Mouse (Mus musculus) MEL (cell line): ENCODE data around the gene Vps52. TPM values are rescaled to one million over a fixed set of nuclear protein-coding genes. Genes with fewer than 3 reads are reported as not detected.

Source experiments
- DNase-seq: peaks from one replicate; pipeline ENCODE4 v3.0.0; 2011; ENCODE audit warnings: low read depth, low spot score
- H3K27ac ChIP-seq: 2 replicates; pipeline ENCODE4 v1.5.1; 2012; ENCODE audit warnings: low read depth, mild to moderate bottlenecking, control low read depth, low read length, moderate library complexity; ENCODE audit not compliant: control insufficient read depth
- H3K27me3 ChIP-seq, 2 experiments: fragments of 150-350 bp in 1 of 2; sonication (generic) in 1 of 2; 2 replicates each; pipeline ENCODE4 v1.6.1; 2012; ENCODE audit warnings: low read length in 2 of 2, mild to moderate bottlenecking in 2 of 2, improper control_type of control experiment in 1 of 2, moderate library complexity in 1 of 2; ENCODE audit not compliant: insufficient read depth in 2 of 2, control insufficient read depth in 1 of 2
- H3K36me3 ChIP-seq, 2 experiments: 2 replicates each; pipeline ENCODE4 v1.6.1; 2012 to 2014; ENCODE audit warnings: low read length in 2 of 2, improper control_type of control experiment in 1 of 2, inconsistent platforms in 1 of 2, mild to moderate bottlenecking in 1 of 2; ENCODE audit not compliant: insufficient read depth in 2 of 2, control insufficient read depth in 1 of 2
- H3K4me1 ChIP-seq, 2 experiments: fragments of 150-350 bp in 1 of 2; sonication (generic) in 1 of 2; 2 replicates each; pipeline ENCODE4 v1.6.1; 2012; ENCODE audit warnings: low read length in 2 of 2, improper control_type of control experiment in 1 of 2, mild to moderate bottlenecking in 1 of 2; ENCODE audit not compliant: insufficient read depth in 2 of 2, control insufficient read depth in 1 of 2
- H3K4me3 ChIP-seq, 2 experiments: fragments of 150-350 bp in 1 of 2; sonication (generic) in 1 of 2; 2 replicates each; pipeline ENCODE4 v1.5.1; 2012; ENCODE audit warnings: low read depth in 2 of 2, low read length in 2 of 2, mild to moderate bottlenecking in 2 of 2, moderate library complexity in 2 of 2, control low read depth in 1 of 2, improper control_type of control experiment in 1 of 2; ENCODE audit not compliant: control insufficient read depth in 1 of 2, insufficient read depth in 1 of 2
- H3K79me2 ChIP-seq: 2 replicates; pipeline ENCODE4 v1.6.1; 2012; ENCODE audit warnings: mild to moderate bottlenecking, low read length, moderate library complexity; ENCODE audit not compliant: control insufficient read depth, poor library complexity, insufficient read depth
- H3K9ac ChIP-seq: 2 replicates; pipeline ENCODE4 v1.6.1; 2012; ENCODE audit warnings: low read depth, mild to moderate bottlenecking, control low read depth, low read length, moderate library complexity; ENCODE audit not compliant: control insufficient read depth, poor library complexity, severe bottlenecking
- H3K9me3 ChIP-seq: fragments of 150-350 bp; sonication (generic); replicated peaks from 2 replicates; pipeline ENCODE4 v1.6.1; 2012; ENCODE audit warnings: mild to moderate bottlenecking, low read length, improper control_type of control experiment, moderate library complexity; ENCODE audit not compliant: insufficient read depth
- CTCF ChIP-seq, 3 experiments: IDR thresholded peaks in 2 of 3; conservative IDR thresholded peaks in 1 of 3; 2 replicates each; pipeline ENCODE4 v1.5.1; 2011 to 2012; ENCODE audit warnings: low read length in 3 of 3, low read depth in 2 of 3, mild to moderate bottlenecking in 2 of 3, improper control_type of control experiment in 1 of 3, inconsistent platforms in 1 of 3, mixed read lengths in 1 of 3, moderate library complexity in 1 of 3; ENCODE audit not compliant: control insufficient read depth in 1 of 3, insufficient read depth in 1 of 3, poor library complexity in 1 of 3, severe bottlenecking in 1 of 3
- E2F4 ChIP-seq: IDR thresholded peaks from 2 replicates; pipeline ENCODE4 v1.6.1; 2011; ENCODE audit warnings: low read depth, low read length, improper control_type of control experiment, borderline replicate concordance
- ELF1 ChIP-seq: IDR thresholded peaks from 2 replicates; pipeline ENCODE4 v1.6.1; 2014; ENCODE audit warnings: low read depth, mild to moderate bottlenecking, inconsistent platforms, low read length, improper control_type of control experiment, moderate library complexity
- EP300 ChIP-seq, 2 experiments: IDR thresholded peaks; 2 replicates each; pipeline ENCODE4 v1.6.1; 2011; ENCODE audit warnings: improper control_type of control experiment in 2 of 2, low read length in 2 of 2, low read depth in 1 of 2, mild to moderate bottlenecking in 1 of 2
- ETS1 ChIP-seq: IDR thresholded peaks from 2 replicates; pipeline ENCODE4 v1.6.1; 2012; ENCODE audit warnings: low read depth, mild to moderate bottlenecking, inconsistent platforms, low read length, improper control_type of control experiment, moderate library complexity
- GABPA ChIP-seq: IDR thresholded peaks from 2 replicates; pipeline ENCODE4 v1.6.1; 2012; ENCODE audit warnings: low read depth, mild to moderate bottlenecking, inconsistent platforms, low read length, improper control_type of control experiment, moderate library complexity
- GATA1 ChIP-seq: IDR thresholded peaks from 2 replicates; pipeline ENCODE4 v1.6.1; 2011; ENCODE audit warnings: low read depth, low read length, improper control_type of control experiment
- HCFC1 ChIP-seq: IDR thresholded peaks from 2 replicates; pipeline ENCODE4 v1.6.1; 2012; ENCODE audit warnings: low read depth, mild to moderate bottlenecking, inconsistent platforms, low read length, improper control_type of control experiment, moderate library complexity
- JUND ChIP-seq: IDR thresholded peaks from 2 replicates; pipeline ENCODE4 v1.6.1; 2011; ENCODE audit warnings: low read depth, mild to moderate bottlenecking, improper control_type of control experiment, low read length
- MAFK ChIP-seq: IDR thresholded peaks from 2 replicates; pipeline ENCODE4 v1.6.1; 2011; ENCODE audit warnings: low read depth, mild to moderate bottlenecking, low read length, improper control_type of control experiment, borderline replicate concordance
- MAX ChIP-seq: IDR thresholded peaks from 2 replicates; pipeline ENCODE4 v1.6.1; 2011; ENCODE audit warnings: low read length, improper control_type of control experiment
- MXI1 ChIP-seq: IDR thresholded peaks from 2 replicates; pipeline ENCODE4 v1.6.1; 2011; ENCODE audit warnings: mild to moderate bottlenecking, low read depth, low read length, improper control_type of control experiment
- NELFE ChIP-seq: IDR thresholded peaks from 2 replicates; pipeline ENCODE4 v1.6.1; 2011; ENCODE audit warnings: low read depth, low read length, improper control_type of control experiment
- NRF1 ChIP-seq: IDR thresholded peaks from 2 replicates; pipeline ENCODE4 v1.6.1; 2014; ENCODE audit warnings: low read depth, mild to moderate bottlenecking, inconsistent platforms, low read length, improper control_type of control experiment, moderate library complexity; ENCODE audit not compliant: poor library complexity, insufficient read depth, severe bottlenecking
- POLR2A ChIP-seq, 2 experiments: IDR thresholded peaks; 2 replicates each; pipeline ENCODE4 v1.6.1; 2011 to 2012; ENCODE audit warnings: low read length in 2 of 2, mild to moderate bottlenecking in 2 of 2, control low read depth in 1 of 2, improper control_type of control experiment in 1 of 2, low read depth in 1 of 2, moderate library complexity in 1 of 2; ENCODE audit not compliant: control insufficient read depth in 1 of 2, insufficient read depth in 1 of 2, poor library complexity in 1 of 2
- POLR2AphosphoS5 ChIP-seq: IDR thresholded peaks from 2 replicates; pipeline ENCODE4 v1.6.1; 2012; ENCODE audit warnings: low read depth, borderline replicate concordance, mild to moderate bottlenecking, inconsistent platforms, low read length, moderate library complexity, mixed read lengths
- SMC3 ChIP-seq: IDR thresholded peaks from 2 replicates; pipeline ENCODE4 v1.6.1; 2011; ENCODE audit warnings: low read depth, low read length, improper control_type of control experiment
- USF1 ChIP-seq: IDR thresholded peaks from 2 replicates; pipeline ENCODE4 v1.6.1; 2014; ENCODE audit warnings: low read depth, mild to moderate bottlenecking, inconsistent platforms, low read length, improper control_type of control experiment, moderate library complexity
- USF2 ChIP-seq, 2 experiments: IDR thresholded peaks; 2 replicates each; pipeline ENCODE4 v1.6.1; 2011 to 2012; ENCODE audit warnings: improper control_type of control experiment in 2 of 2, low read length in 2 of 2, borderline replicate concordance in 1 of 2, inconsistent platforms in 1 of 2, low read depth in 1 of 2, mild to moderate bottlenecking in 1 of 2; ENCODE audit not compliant: insufficient read depth in 1 of 2
- ZC3H11A ChIP-seq: IDR thresholded peaks from 2 replicates; pipeline ENCODE4 v1.6.1; 2012; ENCODE audit warnings: low read depth, mild to moderate bottlenecking, inconsistent platforms, low read length, improper control_type of control experiment
- ZKSCAN1 ChIP-seq: IDR thresholded peaks from 2 replicates; pipeline ENCODE4 v1.6.1; 2012; ENCODE audit warnings: low read depth, mild to moderate bottlenecking, inconsistent platforms, low read length, improper control_type of control experiment, moderate library complexity
- polyA plus RNA-seq, 2 experiments: library from polyadenylated mRNA; stranded (reverse) in 1 of 2; unstranded in 1 of 2; fragments of >175 nt in 1 of 2; fragments of >200 nt in 1 of 2; gene quantifications; 2 replicates each; pipeline versions ENCODE4 v1.2.1 to v1.2.4; 2012; ENCODE audit warnings: low replicate concordance in 2 of 2, low read depth in 1 of 2; ENCODE audit not compliant: insufficient read length in 2 of 2, insufficient read depth in 1 of 2, missing spikeins in 1 of 2
- total RNA-seq: library from RNA; depleted of rRNA; stranded (reverse); fragments of 300-350 nt; gene quantifications from 2 replicates; pipeline ENCODE4 v1.2.3, GENCODE M21; 2012

Vps52 gene
- total and polyA plus RNA-seq, 3 experiments, result 23.6 to 40.7 TPM; not detected in 1

DNA sequence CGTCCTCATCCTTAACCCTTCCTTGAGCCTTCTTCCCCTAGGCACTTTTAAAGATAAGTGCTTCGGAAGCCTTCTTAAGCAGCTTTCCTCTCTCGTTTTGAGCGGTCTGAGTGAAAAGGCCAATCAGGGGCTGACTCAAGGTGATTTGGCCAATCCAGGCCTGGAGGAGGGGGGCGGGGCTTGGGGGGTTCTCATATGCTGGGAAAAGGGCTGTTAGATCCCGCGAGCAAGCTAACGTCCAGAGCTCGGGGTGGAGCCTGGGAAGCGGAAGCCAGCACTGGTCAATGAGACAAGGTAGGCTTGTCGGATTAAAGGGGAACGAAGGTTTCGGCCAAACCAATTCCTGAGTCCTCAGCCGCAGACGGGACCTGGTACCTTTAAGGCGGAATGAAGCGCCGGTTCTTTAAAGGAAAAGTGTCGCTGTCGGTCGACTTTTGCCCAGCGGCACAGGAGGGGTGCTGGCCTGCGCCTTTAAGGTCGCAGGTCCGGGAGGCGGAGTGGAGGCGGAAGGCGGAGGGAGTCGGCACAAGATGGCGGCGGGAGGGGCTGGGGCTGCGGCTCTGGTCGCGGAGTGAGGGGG, 39.9 kb upstream of the Vps52 start, which contains the start of the genes Tapbp and Zbtb22 (continued):
- TF ChIP-seq ZC3H11A, result no peak
- TF ChIP-seq EP300 (IDR thresholded peaks at IDR 0.05; ENCODE audit: low read depth in 1 of 2, low read length in 2 of 2), result no peak; a peak in 2 of 4 replicates
- TF ChIP-seq NRF1, result 0 out of 2 replicates have a peak, but pooled peaks have one; percentile 15
- no peak; the same call in 1 of the 2 replicates for TF ChIP-seq GATA1
- TF ChIP-seq SMC3, result no peak; the same call in 1 of the 2 replicates
- TF ChIP-seq CTCF (IDR thresholded peaks at IDR 0.05 in 2 of 3, conservative IDR thresholded peaks at IDR 0.05 in 1 of 3; ENCODE audit: control insufficient read depth in 1 of 3, insufficient read depth in 1 of 3, low read depth in 2 of 3, low read length in 3 of 3, poor library complexity in 1 of 3, severe bottlenecking in 1 of 3), result no peak
- no peak for TF ChIP-seq POLR2AphosphoS5
- no peak for TF ChIP-seq E2F4
- TF ChIP-seq USF1, result 0 out of 2 replicates have a peak, but pooled peaks have one; percentile 10
- TF ChIP-seq MAX, result no peak
- TF ChIP-seq MAFK, result no peak
- TF ChIP-seq, all 39 proteins: peak for 18

- TF ChIP-seq MXI1 (no peak), EP300 (IDR thresholded peaks at IDR 0.05; ENCODE audit: low read depth in 1 of 2, low read length in 2 of 2) (no peak), NELFE (no peak), USF2 (IDR thresholded peaks at IDR 0.05; ENCODE audit: borderline replicate concordance in 1 of 2, insufficient read depth in 1 of 2, low read depth in 1 of 2, low read length in 2 of 2) (no peak), NRF1 (no peak), POLR2AphosphoS5 (no peak), POLR2A (IDR thresholded peaks at IDR 0.05; ENCODE audit: control insufficient read depth in 1 of 2, insufficient read depth in 1 of 2, low read depth in 1 of 2, low read length in 2 of 2, poor library complexity in 1 of 2) (no peak), HCFC1 (no peak), ELF1 (no peak), ETS1 (no peak), GABPA (no peak), JUND (no peak), ZKSCAN1 (no peak), ZC3H11A (no peak)
- Histone ChIP-seq H3K79me2 (peaks cover 22% of the 10 kb centered on the region), H3K27me3 (no peaks in the 10 kb centered on the region), H3K36me3 (peaks cover 0 to 12% of the 10 kb centered on the region in 2 experiments), H3K4me1 (peaks cover 4 to 18% of the 10 kb centered on the region in 2 experiments; a peak in 3 of 4 replicates), H3K9ac (peak overlapping the region; percentile 63), H3K9me3 (no peaks in the 10 kb centered on the region), H3K4me3 (peak overlapping the region; percentile 69 to 82), H3K27ac (no peak overlapping the region)
- DNase-seq, result no peak
Observed at GRCm38 (mm10) chr17:33916294-33916693, 39.3 kb upstream of the Vps52 start.
